Mouse (Mus musculus): ENCODE data around the gene Psmc3ip. TPM values are rescaled to one million over a fixed set of nuclear protein-coding genes. Genes with fewer than 3 reads are reported as not detected.

Gene Psmc3ip
- polyA plus RNA-seq, 1 experiment from 2014 or later = 23.4 TPM

- Histone ChIP-seq H3K4me1 (replicated peaks) (peaks cover 22% of the 10 kb centered on the region), H3K4me3 (no peak overlapping the region)
- 95% methylated on average over 4 of the region's 4 CpGs for WGBS
Measured at GRCm38 (mm10) chr11:101111178-101111577, 15.9 kb upstream of the Psmc3ip start.

GRCm38 (mm10) chr11:101110708-101111107 lies 15.5 kb upstream of the Psmc3ip start:
- no peaks in the 10 kb centered on the region for H3K27me3 ChIP-seq
- peaks cover 17% of the 10 kb centered on the region for H3K4me1 ChIP-seq (replicated peaks)
- H3K9ac ChIP-seq = no peak overlapping the region
- H3K4me3 ChIP-seq = no peak overlapping the region
- H3K36me3 ChIP-seq = peaks cover 5% of the 10 kb centered on the region; the same call in 1 of the 2 replicates
- ATAC-seq (ENCODE audit: low FRiP score) = no peak
- 0 out of 2 replicates have a peak, but pooled peaks cover 5% of the 10 kb centered on the region for H3K9me3 ChIP-seq
- no peak overlapping the region for H3K27ac ChIP-seq
- H3K4me2 ChIP-seq = no peak overlapping the region
- WGBS = 73% methylated on average over 5 of the region's 5 CpGs

More at GRCm38 (mm10) chr11:101111178-101111577, 15.9 kb upstream of the Psmc3ip start:
- no peak overlapping the region for H3K9ac ChIP-seq
- ATAC-seq (ENCODE audit: low FRiP score) = no peak
- 0 out of 2 replicates have a peak, but pooled peaks cover 5% of the 10 kb centered on the region for H3K9me3 ChIP-seq
- H3K27ac ChIP-seq = no peak overlapping the region
- H3K27me3 ChIP-seq = no peaks in the 10 kb centered on the region
- peaks cover 5% of the 10 kb centered on the region; the same call in 1 of the 2 replicates for H3K36me3 ChIP-seq
- H3K4me2 ChIP-seq = no peak overlapping the region

- Histone ChIP-seq H3K4me3 (no peak overlapping the region), H3K27ac (no peak overlapping the region), H3K9ac (no peak overlapping the region), H3K9me3 (0 out of 2 replicates have a peak, but pooled peaks cover 5% of the 10 kb centered on the region), H3K36me3 (peaks cover 11% of the 10 kb centered on the region; the same call in 1 of the 2 replicates), H3K4me1 (replicated peaks) (peaks cover 7% of the 10 kb centered on the region; the same call in 1 of the 2 replicates), H3K27me3 (no peaks in the 10 kb centered on the region), H3K4me2 (no peak overlapping the region)
- no peak for ATAC-seq (ENCODE audit: low FRiP score)
- 72% methylated on average over 4 of the region's 4 CpGs for WGBS
Measured at GRCm38 (mm10) chr11:101109351-101109750, 14.1 kb upstream of the Psmc3ip start.

- H3K4me1 ChIP-seq (replicated peaks) = 0 out of 2 replicates have a peak, but pooled peaks cover 2% of the 10 kb centered on the region
- no peak overlapping the region for H3K27ac ChIP-seq
- peaks cover 69% of the 10 kb centered on the region for H3K36me3 ChIP-seq
- H3K9ac ChIP-seq = no peak overlapping the region
- no peak for ATAC-seq (ENCODE audit: low FRiP score)
- H3K4me2 ChIP-seq = no peak overlapping the region
- H3K27me3 ChIP-seq = no peaks in the 10 kb centered on the region
- H3K9me3 ChIP-seq = no peaks in the 10 kb centered on the region
- 95% methylated on average over 5 of the region's 5 CpGs for WGBS
- no peak overlapping the region for H3K4me3 ChIP-seq
Measured at GRCm38 (mm10) chr11:101103011-101103410, 7.8 kb upstream of the Psmc3ip start.

- H3K4me3 ChIP-seq = no peak overlapping the region
- peaks cover 20% of the 10 kb centered on the region for H3K4me1 ChIP-seq (replicated peaks)
- no peak overlapping the region for H3K4me2 ChIP-seq
- 90% methylated on average over 8 of the region's 8 CpGs for WGBS
- ATAC-seq (ENCODE audit: low FRiP score) = no peak
- no peaks in the 10 kb centered on the region for H3K9me3 ChIP-seq
- no peaks in the 10 kb centered on the region for H3K27me3 ChIP-seq
- H3K27ac ChIP-seq = no peak overlapping the region
- H3K9ac ChIP-seq = no peak overlapping the region
- peaks cover 73% of the 10 kb centered on the region for H3K36me3 ChIP-seq
Measured at GRCm38 (mm10) chr11:101098231-101098630, 3.0 kb upstream of the Psmc3ip start.

GRCm38 (mm10) chr11:101094930-101095313 lies 314 bp downstream of the Psmc3ip start:
- under 1% methylated on average over 18 of the region's 18 CpGs for WGBS
- peak overlapping the region; percentile 65 for H3K4me3 ChIP-seq
- no peaks in the 10 kb centered on the region for H3K9me3 ChIP-seq
- peak overlapping the region; percentile 79 for H3K9ac ChIP-seq
- peak overlapping the region; percentile 90 for H3K4me2 ChIP-seq
- H3K27ac ChIP-seq = peak overlapping the region; percentile 40
- peaks cover 73% of the 10 kb centered on the region for H3K36me3 ChIP-seq
- no peaks in the 10 kb centered on the region for H3K27me3 ChIP-seq
- peak; percentile 71 for ATAC-seq (ENCODE audit: low FRiP score)
- peaks cover 20% of the 10 kb centered on the region for H3K4me1 ChIP-seq (replicated peaks)

- Histone ChIP-seq H3K9me3 (no peaks in the 10 kb centered on the region), H3K36me3 (peaks cover 63% of the 10 kb centered on the region), H3K9ac (no peak overlapping the region), H3K4me1 (replicated peaks) (peaks cover 40% of the 10 kb centered on the region), H3K27ac (no peak overlapping the region), H3K27me3 (no peaks in the 10 kb centered on the region), H3K4me3 (no peak overlapping the region), H3K4me2 (no peak overlapping the region)
- 89% methylated on average over 1 of the region's 1 CpGs for WGBS
- no peak for ATAC-seq (ENCODE audit: low FRiP score)
Measured at GRCm38 (mm10) chr11:101089931-101090330, 5.3 kb downstream of the Psmc3ip start.

GRCm38 (mm10) chr11:101087682-101088055 lies 7.6 kb downstream of the Psmc3ip start:
- ATAC-seq (ENCODE audit: low FRiP score) = no peak; the same call in 1 of the 2 replicates
- Histone ChIP-seq H3K4me2 (peak overlapping the region; percentile 98), H3K27me3 (no peaks in the 10 kb centered on the region), H3K9ac (peak overlapping the region; percentile 98), H3K4me3 (peak overlapping the region; percentile 85), H3K4me1 (replicated peaks) (peaks cover 42% of the 10 kb centered on the region), H3K27ac (peak overlapping the region; percentile 93), H3K9me3 (no peaks in the 10 kb centered on the region), H3K36me3 (peaks cover 52% of the 10 kb centered on the region)
- 9% methylated on average over 8 of the region's 8 CpGs for WGBS

- WGBS = 1% methylated on average over 52 of the region's 52 CpGs
- Histone ChIP-seq H3K9me3 (no peaks in the 10 kb centered on the region), H3K4me1 (replicated peaks) (peaks cover 42% of the 10 kb centered on the region), H3K4me3 (peak within 1 kb of the TSS; percentile 85), H3K4me2 (peak within 1 kb of the TSS; percentile 98), H3K27ac (peak within 1 kb of the TSS; percentile 93), H3K9ac (peak within 1 kb of the TSS; percentile 98), H3K27me3 (no peaks in the 10 kb centered on the region), H3K36me3 (peaks cover 45% of the 10 kb centered on the region)
- peak; percentile 82 for ATAC-seq (ENCODE audit: low FRiP score)
Measured at GRCm38 (mm10) chr11:101086756-101087681, 8.2 kb downstream of the Psmc3ip start, which contains the start of gene Mlx. Gene Mlx (plus strand): TSS chr11:101087277.

GRCm38 (mm10) chr11:101086323-101086674 lies 8.9 kb downstream of the Psmc3ip start:
- H3K36me3 ChIP-seq = peaks cover 38% of the 10 kb centered on the region
- H3K4me2 ChIP-seq = peak overlapping the region; percentile 98
- H3K27ac ChIP-seq = peak overlapping the region; percentile 93
- 86% methylated on average over 6 of the region's 6 CpGs for WGBS
- H3K9ac ChIP-seq = peak overlapping the region; percentile 98
- peak overlapping the region; percentile 85 for H3K4me3 ChIP-seq
- no peaks in the 10 kb centered on the region; the same call in 1 of the 2 replicates for H3K27me3 ChIP-seq
- peaks cover 49% of the 10 kb centered on the region for H3K4me1 ChIP-seq (replicated peaks)
- no peaks in the 10 kb centered on the region for H3K9me3 ChIP-seq
- no peak for ATAC-seq (ENCODE audit: low FRiP score)

- no peak for ATAC-seq (ENCODE audit: low FRiP score)
- Histone ChIP-seq H3K4me1 (replicated peaks) (peaks cover 49% of the 10 kb centered on the region), H3K36me3 (peaks cover 33% of the 10 kb centered on the region), H3K9me3 (no peaks in the 10 kb centered on the region), H3K4me2 (peak overlapping the region; percentile 98), H3K27me3 (peaks cover 5% of the 10 kb centered on the region), H3K27ac (peak overlapping the region; percentile 93; the same call in 1 of the 2 replicates), H3K9ac (peak overlapping the region; percentile 98), H3K4me3 (no peak overlapping the region)
- 92% methylated on average over 18 of the region's 18 CpGs for WGBS
Measured at GRCm38 (mm10) chr11:101085617-101086322, 9.5 kb downstream of the Psmc3ip start.

- WGBS = 95% methylated on average over 12 of the region's 12 CpGs
- Histone ChIP-seq H3K27me3 (peaks cover 15% of the 10 kb centered on the region), H3K27ac (no peak overlapping the region), H3K9me3 (no peaks in the 10 kb centered on the region), H3K4me2 (no peak overlapping the region), H3K4me1 (replicated peaks) (peaks cover 51% of the 10 kb centered on the region), H3K36me3 (peaks cover 23% of the 10 kb centered on the region), H3K4me3 (no peak overlapping the region), H3K9ac (no peak overlapping the region)
- no peak for ATAC-seq (ENCODE audit: low FRiP score)
Measured at GRCm38 (mm10) chr11:101084811-101085210, 10.4 kb downstream of the Psmc3ip start.
